ENCODE assay signal across 8 mouse cellular contexts in genomic region chr4:45815542-45815941, GRCm38 (mm10). TPM values are rescaled to one million over a fixed set of nuclear protein-coding genes. Genes with fewer than 3 reads are reported as not detected.
A peak's percentile ranks its signal among the peaks of the same experiment; 100 is the strongest.
DNase-seq lines count a peak whose midpoint lies in the region.

No protein-coding gene starts in this region.

- intact Hi-C loops in left cerebral cortex, postnatal 14 days (cut with DNase I) = loop anchor here (5.0 kb wide), 1 partner anchor 42 kb away; no protein-coding TSS in a partner anchor

- peak; percentile 26 to 43 for DNase-seq in cerebellum, adult 18-20 months
- DNase-seq in cerebellum, adult 11-12 months = no peak
- peak; percentile 54 for DNase-seq in ovary, postnatal 14 days (ENCODE audit: low spot score)
- no peak for DNase-seq in ovary, postnatal 10 days (ENCODE audit: low spot score)
- peak; percentile 26 for DNase-seq in cerebellum, adult 9-10 months
- DNase-seq in frontal cortex, postnatal 25 days (ENCODE audit: low spot score in 2 of 2) = peak; percentile 29 to 53
- DNase-seq in left cerebral cortex, postnatal 14 days (ENCODE audit: low spot score in 2 of 2) = peak; percentile 45 to 62
- peak; percentile 46 to 65 for DNase-seq in right cerebral cortex, adult 2 months (ENCODE audit: low spot score in 2 of 2)

RNA-seq across cellular contexts. Expression of gene Igfbpl1, which starts 11.2 kb away (rescaled TPM):
- total RNA-seq in left cerebral cortex, postnatal 14 days (2021) = 1 to 10 TPM in 1 of 2 experiments, under 1 TPM in 1; 0.92 to 3.3 TPM

RNA-seq across cellular contexts. Expression of gene Aldh1b1, which starts 16.7 kb away (rescaled TPM):
- 10 to 100 TPM in 1 of 2 experiments, 1 to 10 TPM in 1; 9.6 to 10.5 TPM for total RNA-seq in left cerebral cortex, postnatal 14 days (2021)

RNA-seq across cellular contexts. Expression of gene Stra6l, which starts 32.9 kb away (rescaled TPM):
- total RNA-seq in left cerebral cortex, postnatal 14 days (2021) = not detected

Comparison
In these comparisons a context has a peak if more than half of its experiments do, and no peak if none do; other contexts are left out.
1. DNase-seq: peak in cerebellum, adult 18-20 months (2 of 2), ovary, postnatal 14 days (single experiment), cerebellum, adult 9-10 months (single experiment), frontal cortex, postnatal 25 days (2 of 2), left cerebral cortex, postnatal 14 days (2 of 2) and right cerebral cortex, adult 2 months (2 of 2); none in cerebellum, adult 11-12 months (single experiment) and ovary, postnatal 10 days (single experiment).